Mouse (Mus musculus) left cerebral cortex, postnatal 25 days (tissue): ENCODE measurements around the gene Incenp. TPM values are rescaled to one million over a fixed set of nuclear protein-coding genes. Genes with fewer than 3 reads are reported as not detected.
"Not testable (repeated sequence)": the region's sequence is repeated elsewhere in the genome, so short reads cannot be mapped to it uniquely, and the experiment has no call there.

ENCODE experiments used
- DNase-seq, 2 experiments: peaks; one replicate each; pipeline ENCODE4 v3.0.0; 2022; ENCODE audit warnings: low spot score in 2 of 2, mixed read lengths in 1 of 2
- intact Hi-C: fragments of 180-260 bp; cut with DNase I; formaldehyde crosslinking; loops from one replicate; pipeline ENCODE4 v1.15.1; 2025
- microRNA-seq, 2 experiments: library from miRNA; unstranded; fragments of <30 nt; microRNA quantifications; one replicate each; pipeline ENCODE4 v1.2.0; 2022
- total RNA-seq, 2 experiments: library from RNA; stranded (reverse); gene quantifications; 2 replicates each; pipeline ENCODE4 v1.2.3; 2021

The Incenp gene
- total RNA-seq, 2 experiments from 2014 or later, result 22.0 to 23.3 TPM

- DNase-seq, intact Hi-C loops: not testable (repeated sequence)
Observed at GRCm38 (mm10) chr19:9849368-9850075, 49.8 kb downstream of the Incenp start.

- intact Hi-C loops, result no loop called here
- DNase-seq, result no peak
Observed at GRCm38 (mm10) chr19:9847262-9847661, 52.1 kb downstream of the Incenp start, which contains the start of gene Scgb2a2. TSS of gene Scgb2a2 (plus strand) at chr19:9847562.

DNA sequence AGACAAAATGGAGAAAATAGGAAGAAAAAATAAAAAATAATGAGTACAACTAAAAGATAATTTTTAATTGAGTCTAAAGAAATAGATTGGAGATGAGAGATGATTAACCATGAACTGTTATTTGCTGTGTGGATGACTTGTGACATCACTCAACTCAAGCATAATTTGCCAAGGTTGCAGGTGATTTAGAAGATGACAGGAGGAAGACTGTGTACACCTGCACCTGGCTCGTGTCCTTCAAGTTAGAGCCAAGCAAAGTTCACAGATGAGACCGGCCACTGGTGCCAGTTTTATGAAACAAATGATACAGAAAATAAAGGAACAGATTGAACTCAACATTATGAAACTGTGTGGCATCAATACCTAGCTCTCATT, 62.0 kb downstream of the Incenp start:
- no peak for DNase-seq
- intact Hi-C loops, result no loop called here

- intact Hi-C loops, result not testable (repeated sequence)
- DNase-seq, result peak; percentile 49 to 54
Observed at GRCm38 (mm10) chr19:9836581-9837340, 62.6 kb downstream of the Incenp start.

Small RNA genes within 50 kb of the gene (microRNA-seq; reads per million reads assigned to microRNA genes)
- gene Gm22369 (0 reads per million in 2 experiments), gene Gm24484 (0 reads per million in 2 experiments)

Other genes starting within 250 kb of the Incenp start
- gene Scgb2a2, start 52.0 kb downstream of the Incenp start, total RNA-seq, result not detected
- gene Fth1, start 81.0 kb upstream of the Incenp start, total RNA-seq, result 1,000 to 10,000 TPM; 2,053 to 2,068 TPM
- gene Best1, start 102.1 kb upstream of the Incenp start, total RNA-seq, result under 1 TPM; 0.78 to 0.83 TPM
- 1 to 10 TPM; 9.4 to 9.5 TPM for gene Rab3il1, start 102.1 kb upstream of the Incenp start, total RNA-seq
- gene Fads3, start 142.0 kb upstream of the Incenp start, total RNA-seq, result 10 to 100 TPM; 31.1 to 31.5 TPM
- gene Fads2, start 202.2 kb upstream of the Incenp start, total RNA-seq, result 100 to 1,000 TPM; 141 to 145 TPM